Mouse (Mus musculus): ENCODE measurements at regions not wholly inside any gene's neighbourhood (a gene's known extent, or its start where the extent isn't known, plus 50 kb on each side); places are given as distances from the start of the nearest gene placed in this dataset.

DNA sequence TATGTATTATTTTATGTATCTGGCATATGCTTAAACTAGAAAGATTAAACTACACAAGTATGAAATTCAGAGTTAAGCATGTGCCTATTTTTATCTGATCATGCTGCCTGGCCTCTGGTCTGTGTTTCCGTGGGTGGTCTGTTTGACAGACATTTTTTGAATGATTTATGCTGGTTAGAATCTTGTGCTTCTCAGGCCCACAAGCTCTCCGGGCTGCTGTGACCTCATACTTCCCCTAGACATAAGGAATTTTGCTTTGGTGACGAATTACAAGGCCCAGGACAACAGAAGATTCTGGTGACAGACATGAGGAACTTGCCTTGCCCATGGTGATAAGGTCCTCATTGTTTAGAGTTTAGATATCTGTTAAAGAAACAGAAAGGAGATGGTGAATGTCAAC, 475.9 kb upstream of the Fam92a start:
- Histone ChIP-seq H3K4me1 (peaks cover 9% of the 10 kb centered on the region; the same call in 1 of the 2 replicates), H3K27me3 (ENCODE audit: insufficient read depth, poor library complexity, severe bottlenecking) (no peaks in the 10 kb centered on the region), H3K9me3 (no peaks in the 10 kb centered on the region), H3K27ac (no peak overlapping the region), H3K4me3 (no peak overlapping the region), H3K36me3 (no peaks in the 10 kb centered on the region)
- whole genome bisulfite sequencing: 14% methylated on average over 3 of the region's 3 CpGs
- no peak for DNase-seq (ENCODE audit: low spot score)

- DNase-seq (ENCODE audit: low spot score): no peak
- Histone ChIP-seq H3K4me3 (no peak overlapping the region), H3K36me3 (no peaks in the 10 kb centered on the region), H3K4me1 (0 out of 2 replicates have a peak, but pooled peaks cover 4% of the 10 kb centered on the region), H3K27me3 (ENCODE audit: insufficient read depth, poor library complexity, severe bottlenecking) (no peaks in the 10 kb centered on the region), H3K9me3 (no peaks in the 10 kb centered on the region), H3K27ac (no peak overlapping the region)
- WGBS: 26% methylated on average over 4 of the region's 4 CpGs
Measured at GRCm38 (mm10) chr4:12642525-12642928, 470.7 kb upstream of the Fam92a start.

DNA sequence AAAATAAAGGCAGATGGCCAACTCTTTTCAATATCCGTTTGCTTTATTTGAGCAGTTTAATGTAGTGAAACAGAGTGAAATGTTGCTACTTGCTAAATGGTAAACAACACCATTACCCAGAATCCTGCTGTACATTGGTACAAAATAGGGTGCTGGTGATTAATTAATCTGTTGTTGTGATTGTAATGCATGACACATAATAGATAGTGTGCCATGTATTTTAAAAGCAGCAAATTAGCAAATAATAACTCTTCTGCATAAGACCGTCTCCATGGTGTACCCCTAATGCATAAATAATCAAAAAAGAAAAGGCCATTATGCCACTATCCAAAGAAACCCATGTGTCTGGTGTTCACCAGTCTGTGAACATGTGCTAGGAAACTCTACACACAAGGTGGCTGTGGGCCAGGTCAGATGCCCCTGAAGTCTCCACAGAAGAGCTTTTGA, 457.6 kb upstream of the Fam92a start:
- no peak for DNase-seq (ENCODE audit: low spot score)
- H3K27me3 ChIP-seq (ENCODE audit: insufficient read depth, poor library complexity, severe bottlenecking): no peaks in the 10 kb centered on the region
- WGBS: 89% methylated on average over 2 of the region's 2 CpGs
- no peak overlapping the region for H3K27ac ChIP-seq
- H3K4me1 ChIP-seq: no peaks in the 10 kb centered on the region
- no peaks in the 10 kb centered on the region for H3K9me3 ChIP-seq
- H3K36me3 ChIP-seq: no peaks in the 10 kb centered on the region
- H3K4me3 ChIP-seq: no peak overlapping the region

DNA sequence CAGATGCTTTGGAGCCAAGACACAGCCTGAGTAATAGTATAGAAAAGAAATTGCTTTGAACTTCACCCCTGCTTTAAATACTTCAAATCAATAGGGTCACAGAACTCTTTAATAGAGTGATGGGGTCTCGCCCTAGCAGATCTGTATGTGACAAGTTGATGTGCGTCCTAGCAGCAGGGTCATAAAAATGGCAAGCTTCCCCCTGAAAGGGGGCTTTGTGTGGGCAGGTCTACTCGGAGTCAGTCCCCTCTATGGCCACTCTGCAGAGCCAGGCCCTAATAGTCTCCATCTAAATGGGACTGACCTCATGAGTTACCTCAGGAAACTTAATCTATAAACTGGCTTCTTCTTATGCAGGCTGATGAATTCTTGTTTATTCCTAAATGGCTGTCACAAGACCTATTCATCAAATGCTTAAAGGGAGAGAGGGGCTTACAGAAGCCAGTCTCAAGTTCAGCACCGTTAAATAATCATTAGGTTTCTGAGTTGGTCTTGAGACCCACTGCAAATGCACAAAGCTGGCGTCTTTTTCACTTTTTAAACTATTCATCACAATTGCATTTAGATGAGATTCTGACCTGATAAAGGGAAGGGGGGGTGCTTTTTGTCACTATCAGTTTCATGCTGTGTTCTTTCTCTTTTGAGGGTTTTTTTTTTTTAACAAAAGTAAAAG, 457.0 kb upstream of the Fam92a start:
- no peaks in the 10 kb centered on the region for H3K9me3 ChIP-seq
- no peaks in the 10 kb centered on the region for H3K27me3 ChIP-seq (ENCODE audit: insufficient read depth, poor library complexity, severe bottlenecking)
- H3K4me3 ChIP-seq: no peak overlapping the region
- H3K27ac ChIP-seq: no peak overlapping the region
- DNase-seq (ENCODE audit: low spot score): no peak
- H3K36me3 ChIP-seq: no peaks in the 10 kb centered on the region
- no peaks in the 10 kb centered on the region for H3K4me1 ChIP-seq
- WGBS: 78% methylated on average over 5 of the region's 5 CpGs

DNA sequence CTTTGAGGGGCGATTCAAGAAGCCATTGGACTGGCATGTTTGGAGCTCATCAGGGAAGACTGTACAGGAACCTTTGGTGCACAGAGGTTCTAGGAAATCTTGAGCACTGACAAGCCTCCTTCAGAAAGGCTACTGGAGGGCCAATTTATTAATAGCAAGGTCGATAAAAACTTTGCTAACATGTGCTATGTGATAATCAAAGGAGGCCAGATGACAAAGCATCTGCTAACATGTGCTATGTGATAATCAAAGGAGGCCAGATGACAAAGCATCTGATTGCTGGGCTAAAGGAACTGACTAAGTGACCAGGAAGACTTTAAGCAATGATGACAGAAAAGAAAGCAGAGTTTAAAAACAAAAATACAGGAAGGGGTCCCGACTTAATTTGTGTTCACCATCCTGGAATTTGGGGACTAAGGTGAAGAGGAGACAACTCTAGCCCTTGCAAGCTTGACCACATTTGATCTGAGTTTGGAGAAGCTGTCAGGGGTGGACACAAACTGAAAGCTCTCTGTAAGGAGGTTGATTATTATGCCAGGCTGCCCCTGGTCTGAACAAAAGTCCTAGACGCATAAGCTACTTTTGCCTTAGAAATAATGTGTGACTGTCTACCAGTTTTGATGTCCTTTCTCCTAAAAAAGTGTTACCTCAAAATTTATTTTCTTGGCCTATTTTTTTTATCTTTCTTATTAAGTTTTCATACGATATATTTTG, 455.5 kb upstream of the Fam92a start:
- WGBS: 74% methylated on average over 5 of the region's 5 CpGs
- Histone ChIP-seq H3K4me1 (no peaks in the 10 kb centered on the region), H3K36me3 (no peaks in the 10 kb centered on the region), H3K9me3 (no peaks in the 10 kb centered on the region), H3K27ac (no peak overlapping the region), H3K27me3 (ENCODE audit: insufficient read depth, poor library complexity, severe bottlenecking) (no peaks in the 10 kb centered on the region), H3K4me3 (no peak overlapping the region)
- DNase-seq (ENCODE audit: low spot score): no peak

- H3K9me3 ChIP-seq: no peaks in the 10 kb centered on the region
- no peaks in the 10 kb centered on the region for H3K27me3 ChIP-seq (ENCODE audit: insufficient read depth, poor library complexity, severe bottlenecking)
- H3K27ac ChIP-seq: no peak overlapping the region
- no peak for DNase-seq (ENCODE audit: low spot score)
- WGBS: 83% methylated on average over 4 of the region's 4 CpGs
- no peaks in the 10 kb centered on the region for H3K36me3 ChIP-seq
- no peak overlapping the region for H3K4me3 ChIP-seq
- H3K4me1 ChIP-seq: no peaks in the 10 kb centered on the region; the same call in 1 of the 2 replicates
Measured at GRCm38 (mm10) chr4:12620756-12621270, 449.0 kb upstream of the Fam92a start.

DNA sequence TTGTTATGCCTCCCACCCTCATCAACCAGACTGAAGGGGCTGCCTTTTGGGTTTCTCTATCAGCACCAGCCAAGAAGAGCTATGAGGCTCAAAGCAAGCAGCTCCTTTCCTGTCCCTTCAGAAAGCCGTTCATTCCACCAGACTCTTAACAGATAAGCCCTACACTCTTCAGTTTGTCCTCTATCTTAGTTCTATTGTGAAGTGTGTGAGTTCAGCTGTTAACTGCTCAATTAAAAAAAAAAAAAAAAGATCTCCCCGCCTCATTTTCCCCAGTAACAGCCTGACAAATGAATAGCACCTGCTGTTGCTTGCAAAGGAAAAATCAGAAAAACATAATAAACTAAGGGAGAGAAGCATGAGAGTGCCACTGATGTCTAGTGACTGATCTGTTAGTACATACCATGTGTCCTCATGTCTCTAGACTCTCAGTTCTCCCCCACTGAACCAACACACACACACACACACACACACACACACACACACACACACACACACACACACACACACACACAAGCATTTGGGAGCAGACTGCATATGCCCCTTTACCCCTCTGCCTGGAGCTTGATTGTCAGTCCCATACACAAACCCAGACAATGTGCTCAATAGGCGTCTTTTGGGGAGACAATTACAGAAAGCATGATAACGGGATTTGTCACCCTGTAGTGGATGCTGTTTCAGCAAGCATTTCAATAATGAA, 448.4 kb upstream of the Fam92a start:
- Histone ChIP-seq H3K4me3 (no peak overlapping the region), H3K9me3 (no peaks in the 10 kb centered on the region), H3K36me3 (no peaks in the 10 kb centered on the region), H3K27me3 (ENCODE audit: insufficient read depth, poor library complexity, severe bottlenecking) (no peaks in the 10 kb centered on the region), H3K4me1 (no peaks in the 10 kb centered on the region; the same call in 1 of the 2 replicates), H3K27ac (no peak overlapping the region)
- DNase-seq (ENCODE audit: low spot score): no peak
- WGBS: 44% methylated on average over 4 of the region's 4 CpGs

DNA sequence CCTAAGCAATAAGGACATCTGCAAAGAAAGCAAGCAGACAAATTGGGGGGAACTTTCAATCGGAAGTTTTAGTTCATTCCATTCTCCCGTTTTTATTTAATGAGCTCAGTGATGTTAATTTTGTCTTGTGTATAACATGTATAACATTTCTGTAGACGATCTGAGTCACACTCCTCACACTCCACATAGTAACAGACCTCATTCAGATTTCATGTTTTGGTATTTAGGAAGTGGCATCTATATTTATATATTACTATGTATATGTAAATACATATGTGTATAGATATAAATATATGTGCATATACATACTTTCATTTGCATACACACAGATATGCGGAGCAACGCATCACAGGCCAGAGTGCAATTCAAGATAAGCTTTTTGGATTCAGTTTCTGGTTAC, 444.9 kb upstream of the Fam92a start:
- no peak for DNase-seq (ENCODE audit: low spot score)
- 83% methylated on average over 5 of the region's 5 CpGs for WGBS
- no peak overlapping the region for H3K4me3 ChIP-seq
- H3K36me3 ChIP-seq: no peaks in the 10 kb centered on the region
- H3K27me3 ChIP-seq (ENCODE audit: insufficient read depth, poor library complexity, severe bottlenecking): no peaks in the 10 kb centered on the region
- H3K27ac ChIP-seq: no peak overlapping the region
- no peaks in the 10 kb centered on the region for H3K9me3 ChIP-seq
- no peaks in the 10 kb centered on the region; the same call in 1 of the 2 replicates for H3K4me1 ChIP-seq

DNA sequence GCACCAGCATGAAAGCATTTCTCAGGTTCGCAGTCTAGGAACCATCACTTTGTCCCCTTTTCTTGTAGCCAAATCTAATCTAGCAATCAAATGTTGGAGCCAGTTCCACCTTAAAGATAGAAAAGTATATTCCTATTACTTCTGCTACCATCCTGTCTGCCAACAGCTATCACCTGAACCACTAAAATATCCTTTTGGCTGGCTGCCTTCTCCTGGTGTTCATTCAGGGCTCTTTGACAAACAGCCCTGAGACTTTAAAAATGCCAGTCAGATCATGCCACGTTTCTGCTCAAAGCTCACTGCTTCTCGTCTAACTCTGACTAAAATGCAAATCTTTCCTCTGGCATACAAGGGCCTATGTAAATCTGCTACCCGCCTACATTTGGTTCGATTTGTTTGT, 439.7 kb upstream of the Fam92a start:
- Histone ChIP-seq H3K9me3 (no peaks in the 10 kb centered on the region), H3K4me1 (no peaks in the 10 kb centered on the region)
- 72% methylated on average over 5 of the region's 5 CpGs for WGBS

GRCm38 (mm10) chr4:12601165-12601919, 429.5 kb upstream of the Fam92a start:
- Histone ChIP-seq H3K4me3 (no peak overlapping the region), H3K4me1 (no peaks in the 10 kb centered on the region), H3K36me3 (no peaks in the 10 kb centered on the region), H3K27ac (no peak overlapping the region), H3K27me3 (ENCODE audit: insufficient read depth, poor library complexity, severe bottlenecking) (no peaks in the 10 kb centered on the region), H3K9me3 (no peaks in the 10 kb centered on the region)
- DNase-seq (ENCODE audit: low spot score): no peak
- 86% methylated on average over 15 of the region's 15 CpGs for WGBS

More for the DNA sequence above, 439.7 kb upstream of the Fam92a start:
- no peaks in the 10 kb centered on the region for H3K36me3 ChIP-seq
- no peak overlapping the region for H3K4me3 ChIP-seq
- H3K27ac ChIP-seq: no peak overlapping the region
- no peaks in the 10 kb centered on the region for H3K27me3 ChIP-seq (ENCODE audit: insufficient read depth, poor library complexity, severe bottlenecking)
- DNase-seq (ENCODE audit: low spot score): no peak

- Histone ChIP-seq H3K27ac (no peak overlapping the region), H3K9me3 (no peaks in the 10 kb centered on the region), H3K4me1 (no peaks in the 10 kb centered on the region), H3K27me3 (ENCODE audit: insufficient read depth, poor library complexity, severe bottlenecking) (no peaks in the 10 kb centered on the region), H3K36me3 (no peaks in the 10 kb centered on the region), H3K4me3 (no peak overlapping the region)
- DNase-seq (ENCODE audit: low spot score): no peak
- WGBS: 69% methylated on average over 10 of the region's 10 CpGs
Measured at GRCm38 (mm10) chr4:12595801-12596515, 424.1 kb upstream of the Fam92a start.

GRCm38 (mm10) chr4:12592973-12593372, 421.2 kb upstream of the Fam92a start:
- no peak for DNase-seq (ENCODE audit: low spot score)
- Histone ChIP-seq H3K4me3 (no peak overlapping the region), H3K9me3 (no peaks in the 10 kb centered on the region), H3K27me3 (ENCODE audit: insufficient read depth, poor library complexity, severe bottlenecking) (no peaks in the 10 kb centered on the region), H3K27ac (no peak overlapping the region), H3K36me3 (no peaks in the 10 kb centered on the region), H3K4me1 (no peaks in the 10 kb centered on the region)
- 73% methylated on average over 3 of the region's 3 CpGs for WGBS

All from heart, embryonic 10.5 days (tissue).